Mouse (Mus musculus): ENCODE results near the gene Hist1h4i. TPM values are rescaled to one million over a fixed set of nuclear protein-coding genes. Genes with fewer than 3 reads are reported as not detected.

Hist1h4i gene
- total and polyA plus RNA-seq, 3 experiments: 10.4 to 1,065 TPM; not detected in 1

DNA sequence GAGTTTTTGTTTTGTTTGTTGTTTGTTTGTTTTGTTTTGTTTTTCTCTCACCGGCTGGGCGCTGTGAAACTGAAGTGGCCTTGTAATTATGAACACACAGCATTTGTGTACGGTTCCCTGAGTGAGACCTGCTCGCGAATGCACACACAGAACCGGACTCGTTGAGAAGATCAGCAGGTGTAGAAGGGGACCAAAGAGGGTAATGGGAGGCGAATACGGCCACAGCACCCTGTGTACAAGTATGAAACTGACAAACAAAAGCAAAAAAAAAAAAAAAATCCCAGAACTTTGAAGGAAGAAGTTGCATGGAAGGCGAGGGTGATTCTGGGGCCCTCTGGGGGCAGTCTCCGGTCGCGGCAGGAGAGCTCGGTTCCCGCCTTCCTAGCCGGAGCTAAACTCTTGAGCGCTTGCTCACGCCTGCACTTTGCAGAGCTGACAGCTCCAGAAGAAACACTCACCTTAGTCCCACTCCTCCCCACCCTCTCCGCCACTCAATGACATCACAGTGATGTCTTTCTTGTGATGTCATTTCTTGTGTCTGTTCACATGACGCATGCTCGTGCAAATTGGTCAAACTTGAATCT is 45.7 kb downstream of the Hist1h4i start (continued):
- peak; percentile 51; the same call in 1 of the 2 replicates for TF ChIP-seq NRF1 (IDR thresholded peaks at IDR 0.05; ENCODE audit: insufficient read depth, low read depth, low read length, poor library complexity, severe bottlenecking)
- no peak for TF ChIP-seq BHLHE40 (IDR thresholded peaks at IDR 0.05; ENCODE audit: borderline replicate concordance, low read depth, low read length)

GRCm38 (mm10) chr13:21994896-21995295 is 46.3 kb downstream of the Hist1h4i start:
- no peaks in the 10 kb centered on the region for H3K9me3 ChIP-seq (replicated peaks; ENCODE audit: insufficient read depth, low read length)
- H3K9ac ChIP-seq (ENCODE audit: control insufficient read depth, low read depth, low read length, poor library complexity, severe bottlenecking): peak overlapping the region; percentile 57; the same call in 1 of the 2 replicates
- H3K27ac ChIP-seq (ENCODE audit: control insufficient read depth, low read depth, low read length): no peak overlapping the region
- H3K27me3 ChIP-seq (ENCODE audit: control insufficient read depth in 1 of 2, insufficient read depth in 2 of 2, low read length in 2 of 2): peaks cover 2 to 4% of the 10 kb centered on the region in 2 experiments; a peak in 3 of 4 replicates
- H3K36me3 ChIP-seq (ENCODE audit: control insufficient read depth in 1 of 2, insufficient read depth in 2 of 2, low read length in 2 of 2): peaks cover 0 to 11% of the 10 kb centered on the region in 2 experiments; a peak in 2 of 4 replicates
- peak; percentile 35; the same call in 1 of the 2 replicates for TF ChIP-seq RCOR1 (IDR thresholded peaks at IDR 0.05; ENCODE audit: low read depth, low read length)
- TF ChIP-seq ETS1 (IDR thresholded peaks at IDR 0.05; ENCODE audit: low read depth, low read length): no peak
- TF ChIP-seq MXI1 (IDR thresholded peaks at IDR 0.05; ENCODE audit: low read depth, low read length): 0 out of 2 replicates have a peak, but pooled peaks have one; percentile 16
- H3K4me1 ChIP-seq (ENCODE audit: control insufficient read depth in 1 of 2, insufficient read depth in 2 of 2, low read length in 2 of 2): peaks cover 0 to 9% of the 10 kb centered on the region in 2 experiments; a peak in 1 of 4 replicates
- no peaks in the 10 kb centered on the region for H3K79me2 ChIP-seq (ENCODE audit: control insufficient read depth, insufficient read depth, low read length, poor library complexity)
- no peak for DNase-seq (ENCODE audit: low read depth, low spot score)
- peak overlapping the region; percentile 57 to 72 for H3K4me3 ChIP-seq (ENCODE audit: control insufficient read depth in 1 of 2, insufficient read depth in 1 of 2, low read depth in 2 of 2, low read length in 2 of 2)

GRCm38 (mm10) chr13:21993957-21994738 is 47.0 kb downstream of the Hist1h4i start:
- Histone ChIP-seq H3K36me3 (ENCODE audit: control insufficient read depth in 1 of 2, insufficient read depth in 2 of 2, low read length in 2 of 2) (peaks cover 0 to 11% of the 10 kb centered on the region in 2 experiments; a peak in 2 of 4 replicates), H3K27ac (ENCODE audit: control insufficient read depth, low read depth, low read length) (no peak overlapping the region), H3K27me3 (ENCODE audit: control insufficient read depth in 1 of 2, insufficient read depth in 2 of 2, low read length in 2 of 2) (peaks cover 0 to 2% of the 10 kb centered on the region in 2 experiments; a peak in 2 of 4 replicates), H3K4me3 (ENCODE audit: control insufficient read depth in 1 of 2, insufficient read depth in 1 of 2, low read depth in 2 of 2, low read length in 2 of 2) (peak overlapping the region; percentile 47 to 57; a peak in 3 of 4 replicates), H3K9me3 (replicated peaks; ENCODE audit: insufficient read depth, low read length) (no peaks in the 10 kb centered on the region), H3K9ac (ENCODE audit: control insufficient read depth, low read depth, low read length, poor library complexity, severe bottlenecking) (no peak overlapping the region), H3K79me2 (ENCODE audit: control insufficient read depth, insufficient read depth, low read length, poor library complexity) (no peaks in the 10 kb centered on the region), H3K4me1 (ENCODE audit: control insufficient read depth in 1 of 2, insufficient read depth in 2 of 2, low read length in 2 of 2) (peaks cover 0 to 9% of the 10 kb centered on the region in 2 experiments; a peak in 1 of 4 replicates)
- DNase-seq (ENCODE audit: low read depth, low spot score): peak; percentile 86
- TF ChIP-seq POLR2AphosphoS5 (IDR thresholded peaks at IDR 0.05; ENCODE audit: borderline replicate concordance, low read depth, low read length): no peak
- TF ChIP-seq ZNF384 (IDR thresholded peaks at IDR 0.05; ENCODE audit: low read depth, low read length): no peak
- no peak for TF ChIP-seq RAD21 (IDR thresholded peaks at IDR 0.05; ENCODE audit: low read depth, low read length)
- TF ChIP-seq MAFK (IDR thresholded peaks at IDR 0.05; ENCODE audit: borderline replicate concordance, low read depth, low read length): peak; percentile 89
- TF ChIP-seq MYC (IDR thresholded peaks at IDR 0.05; ENCODE audit: low read depth, low read length): peak; percentile 75; the same call in 1 of the 2 replicates
- TF ChIP-seq RCOR1 (IDR thresholded peaks at IDR 0.05; ENCODE audit: low read depth, low read length): peak; percentile 96
- TF ChIP-seq ETS1 (IDR thresholded peaks at IDR 0.05; ENCODE audit: low read depth, low read length): no peak
- no peak for TF ChIP-seq TAL1 (IDR thresholded peaks at IDR 0.05; ENCODE audit: low read length)
- TF ChIP-seq MEF2A (IDR thresholded peaks at IDR 0.05; ENCODE audit: extremely low read depth, insufficient replicate concordance, low read depth, low read length, poor library complexity, severe bottlenecking): no peak
- no peak for TF ChIP-seq USF1 (IDR thresholded peaks at IDR 0.05; ENCODE audit: low read depth, low read length)
- no peak for TF ChIP-seq NELFE (IDR thresholded peaks at IDR 0.05; ENCODE audit: low read depth, low read length)
- no peak for TF ChIP-seq E2F4 (IDR thresholded peaks at IDR 0.05; ENCODE audit: borderline replicate concordance, low read depth, low read length)
- no peak for TF ChIP-seq MAX (IDR thresholded peaks at IDR 0.05; ENCODE audit: low read length)
- TF ChIP-seq CTCF (IDR thresholded peaks at IDR 0.05 in 2 of 3, conservative IDR thresholded peaks at IDR 0.05 in 1 of 3; ENCODE audit: control insufficient read depth in 1 of 3, insufficient read depth in 1 of 3, low read depth in 2 of 3, low read length in 3 of 3, poor library complexity in 1 of 3, severe bottlenecking in 1 of 3): no peak
- TF ChIP-seq TBP (IDR thresholded peaks at IDR 0.05; ENCODE audit: low read depth, low read length): peak; percentile 100
- no peak for TF ChIP-seq ELF1 (IDR thresholded peaks at IDR 0.05; ENCODE audit: low read depth, low read length)
- no peak for TF ChIP-seq CHD1 (IDR thresholded peaks at IDR 0.05; ENCODE audit: low read depth, low read length)
- no peak for TF ChIP-seq MXI1 (IDR thresholded peaks at IDR 0.05; ENCODE audit: low read depth, low read length)
- TF ChIP-seq ZMIZ1 (IDR thresholded peaks at IDR 0.05; ENCODE audit: low read depth, low read length): no peak
- no peak for TF ChIP-seq ZC3H11A (IDR thresholded peaks at IDR 0.05; ENCODE audit: low read depth, low read length)
- TF ChIP-seq UBTF (IDR thresholded peaks at IDR 0.05; ENCODE audit: borderline replicate concordance, insufficient read depth, low read depth, low read length): no peak
- TF ChIP-seq SIN3A (IDR thresholded peaks at IDR 0.05; ENCODE audit: low read length): no peak
- no peak for TF ChIP-seq GABPA (IDR thresholded peaks at IDR 0.05; ENCODE audit: low read depth, low read length)

All from MEL (cell line).